Mouse (Mus musculus): Measurements from ENCODE around the gene Fn1. TPM values are rescaled to one million over a fixed set of nuclear protein-coding genes. Genes with fewer than 3 reads are reported as not detected.

Gene Fn1
- polyA plus RNA-seq, 1 experiment = 518 TPM

DNA sequence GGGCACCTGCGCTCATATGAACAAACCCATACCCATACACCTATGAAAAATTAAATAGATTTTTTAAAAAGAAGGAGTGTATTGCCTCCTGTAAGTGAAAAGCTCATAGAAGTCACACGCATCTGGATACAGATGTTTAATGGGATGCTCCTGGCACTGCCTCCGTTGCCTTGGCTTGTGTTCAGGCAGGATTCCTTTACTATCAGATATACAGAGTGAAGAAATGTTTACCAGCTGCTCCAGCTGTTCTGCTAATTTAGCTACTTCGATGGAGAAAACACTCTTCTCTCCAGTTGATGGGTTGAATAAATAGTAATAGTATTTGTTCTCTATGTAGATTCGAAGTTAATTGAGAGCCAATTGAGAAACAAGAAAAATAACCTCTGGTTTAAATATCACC is 33.8 kb upstream of the Fn1 start:
- Histone ChIP-seq H3K4me3 (ENCODE audit: low read depth, low read length) (no peak overlapping the region), H3K27ac (ENCODE audit: insufficient read depth, low read length) (no peak overlapping the region), H3K36me3 (ENCODE audit: control insufficient read depth, insufficient read depth, low read length, poor library complexity, severe bottlenecking) (no peaks in the 10 kb centered on the region), H3K9me3 (replicated peaks; ENCODE audit: control insufficient read depth, insufficient read depth, low read length, poor library complexity, severe bottlenecking) (no peaks in the 10 kb centered on the region), H3K9ac (ENCODE audit: low read depth, poor library complexity, severe bottlenecking) (no peak overlapping the region), H3K27me3 (ENCODE audit: control insufficient read depth, insufficient read depth, low read length, poor library complexity, severe bottlenecking) (no peaks in the 10 kb centered on the region), H3K4me1 (ENCODE audit: control insufficient read depth, insufficient read depth, low read length) (no peaks in the 10 kb centered on the region)
- TF ChIP-seq POLR2A (IDR thresholded peaks at IDR 0.05; ENCODE audit: insufficient read depth, low read length) (no peak), CTCF (IDR thresholded peaks at IDR 0.05; ENCODE audit: low read depth, low read length) (no peak), EP300 (IDR thresholded peaks at IDR 0.05; ENCODE audit: insufficient read depth, low read depth, low read length) (no peak)

DNA sequence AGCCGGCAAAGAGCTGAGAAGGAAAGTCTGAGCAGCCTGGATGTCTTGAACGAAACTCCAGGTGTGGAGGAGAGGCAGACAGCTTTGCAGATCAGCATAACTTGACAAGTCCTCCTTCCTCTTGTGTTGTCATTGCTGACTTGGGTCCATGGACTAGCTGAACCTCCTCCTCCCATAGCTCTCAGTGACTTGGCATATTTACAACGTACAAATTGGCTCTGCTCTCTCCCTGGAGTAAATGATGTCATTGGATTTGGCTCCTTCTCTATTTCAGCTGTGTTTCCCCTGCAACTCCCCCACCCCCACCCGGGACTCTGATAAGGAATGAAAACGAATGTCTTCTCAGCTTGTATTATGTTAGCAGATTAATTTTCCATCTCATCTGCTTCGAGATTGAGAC is 30.7 kb upstream of the Fn1 start:
- Histone ChIP-seq H3K9ac (ENCODE audit: low read depth, poor library complexity, severe bottlenecking) (no peak overlapping the region), H3K36me3 (ENCODE audit: control insufficient read depth, insufficient read depth, low read length, poor library complexity, severe bottlenecking) (no peaks in the 10 kb centered on the region)

DNA sequence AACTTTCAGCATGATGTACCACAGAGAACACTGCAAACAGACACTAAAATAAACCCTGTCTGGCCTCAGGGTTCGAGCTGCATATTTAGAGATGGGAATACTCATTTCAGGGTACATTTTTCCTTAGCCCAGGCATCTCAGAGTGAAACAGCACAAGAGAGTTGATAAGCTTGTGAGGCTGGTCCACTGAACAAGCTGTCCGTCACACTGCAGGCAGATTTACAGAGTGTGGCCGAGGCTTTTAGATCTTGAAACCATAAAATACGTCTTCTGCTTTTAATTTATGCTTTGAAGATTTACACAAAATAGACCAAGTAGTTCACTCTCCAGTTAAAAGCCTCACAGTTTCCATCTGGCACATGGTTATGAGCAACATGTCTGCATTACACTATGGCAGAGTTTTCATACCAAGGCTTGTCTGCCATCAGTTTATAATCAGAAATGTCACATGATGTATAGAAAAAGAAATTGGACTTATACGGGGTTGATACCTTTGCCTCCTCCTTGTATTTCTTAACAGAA is 29.3 kb upstream of the Fn1 start:
- no peaks in the 10 kb centered on the region for H3K4me1 ChIP-seq (ENCODE audit: control insufficient read depth, insufficient read depth, low read length)
- TF ChIP-seq EP300 (IDR thresholded peaks at IDR 0.05; ENCODE audit: insufficient read depth, low read depth, low read length) = no peak
- no peak for TF ChIP-seq CTCF (IDR thresholded peaks at IDR 0.05; ENCODE audit: low read depth, low read length)
- no peak for TF ChIP-seq POLR2A (IDR thresholded peaks at IDR 0.05; ENCODE audit: insufficient read depth, low read length)
- no peaks in the 10 kb centered on the region for H3K36me3 ChIP-seq (ENCODE audit: control insufficient read depth, insufficient read depth, low read length, poor library complexity, severe bottlenecking)
- H3K4me3 ChIP-seq (ENCODE audit: low read depth, low read length) = no peak overlapping the region
- no peak overlapping the region for H3K27ac ChIP-seq (ENCODE audit: insufficient read depth, low read length)
- no peaks in the 10 kb centered on the region for H3K9me3 ChIP-seq (replicated peaks; ENCODE audit: control insufficient read depth, insufficient read depth, low read length, poor library complexity, severe bottlenecking)
- H3K9ac ChIP-seq (ENCODE audit: low read depth, poor library complexity, severe bottlenecking) = no peak overlapping the region
- no peaks in the 10 kb centered on the region for H3K27me3 ChIP-seq (ENCODE audit: control insufficient read depth, insufficient read depth, low read length, poor library complexity, severe bottlenecking)

More for the DNA sequence above, 30.7 kb upstream of the Fn1 start:
- Histone ChIP-seq H3K9me3 (replicated peaks; ENCODE audit: control insufficient read depth, insufficient read depth, low read length, poor library complexity, severe bottlenecking) (no peaks in the 10 kb centered on the region), H3K27me3 (ENCODE audit: control insufficient read depth, insufficient read depth, low read length, poor library complexity, severe bottlenecking) (no peaks in the 10 kb centered on the region), H3K4me3 (ENCODE audit: low read depth, low read length) (no peak overlapping the region), H3K27ac (ENCODE audit: insufficient read depth, low read length) (no peak overlapping the region), H3K4me1 (ENCODE audit: control insufficient read depth, insufficient read depth, low read length) (no peaks in the 10 kb centered on the region)
- TF ChIP-seq CTCF (IDR thresholded peaks at IDR 0.05; ENCODE audit: low read depth, low read length) = no peak
- no peak for TF ChIP-seq POLR2A (IDR thresholded peaks at IDR 0.05; ENCODE audit: insufficient read depth, low read length)
- no peak for TF ChIP-seq EP300 (IDR thresholded peaks at IDR 0.05; ENCODE audit: insufficient read depth, low read depth, low read length)

DNA sequence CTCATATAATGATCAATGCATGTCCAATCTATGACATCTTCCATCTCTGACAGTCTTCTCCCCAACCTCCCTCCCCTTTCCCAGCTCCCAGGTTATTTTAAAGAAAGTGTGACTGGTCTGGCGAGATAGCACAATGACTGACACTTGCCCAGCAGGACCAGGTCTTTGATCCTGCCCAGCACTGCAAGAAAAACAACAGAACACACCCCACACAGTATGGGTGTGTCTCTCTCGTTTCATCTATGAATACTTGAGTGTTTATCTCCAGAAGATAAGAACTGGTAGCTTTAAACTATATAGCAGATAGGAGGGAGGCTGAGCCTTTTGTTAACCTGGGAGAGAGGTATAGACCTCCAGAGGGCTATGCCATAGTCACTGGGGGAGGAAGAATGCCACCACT is 28.3 kb upstream of the Fn1 start:
- Histone ChIP-seq H3K9me3 (replicated peaks; ENCODE audit: control insufficient read depth, insufficient read depth, low read length, poor library complexity, severe bottlenecking) (no peaks in the 10 kb centered on the region), H3K9ac (ENCODE audit: low read depth, poor library complexity, severe bottlenecking) (no peak overlapping the region), H3K27me3 (ENCODE audit: control insufficient read depth, insufficient read depth, low read length, poor library complexity, severe bottlenecking) (no peaks in the 10 kb centered on the region), H3K4me3 (ENCODE audit: low read depth, low read length) (no peak overlapping the region), H3K4me1 (ENCODE audit: control insufficient read depth, insufficient read depth, low read length) (no peaks in the 10 kb centered on the region), H3K36me3 (ENCODE audit: control insufficient read depth, insufficient read depth, low read length, poor library complexity, severe bottlenecking) (no peaks in the 10 kb centered on the region), H3K27ac (ENCODE audit: insufficient read depth, low read length) (no peak overlapping the region)
- TF ChIP-seq EP300 (IDR thresholded peaks at IDR 0.05; ENCODE audit: insufficient read depth, low read depth, low read length) (no peak), CTCF (IDR thresholded peaks at IDR 0.05; ENCODE audit: low read depth, low read length) (no peak), POLR2A (IDR thresholded peaks at IDR 0.05; ENCODE audit: insufficient read depth, low read length) (no peak)

DNA sequence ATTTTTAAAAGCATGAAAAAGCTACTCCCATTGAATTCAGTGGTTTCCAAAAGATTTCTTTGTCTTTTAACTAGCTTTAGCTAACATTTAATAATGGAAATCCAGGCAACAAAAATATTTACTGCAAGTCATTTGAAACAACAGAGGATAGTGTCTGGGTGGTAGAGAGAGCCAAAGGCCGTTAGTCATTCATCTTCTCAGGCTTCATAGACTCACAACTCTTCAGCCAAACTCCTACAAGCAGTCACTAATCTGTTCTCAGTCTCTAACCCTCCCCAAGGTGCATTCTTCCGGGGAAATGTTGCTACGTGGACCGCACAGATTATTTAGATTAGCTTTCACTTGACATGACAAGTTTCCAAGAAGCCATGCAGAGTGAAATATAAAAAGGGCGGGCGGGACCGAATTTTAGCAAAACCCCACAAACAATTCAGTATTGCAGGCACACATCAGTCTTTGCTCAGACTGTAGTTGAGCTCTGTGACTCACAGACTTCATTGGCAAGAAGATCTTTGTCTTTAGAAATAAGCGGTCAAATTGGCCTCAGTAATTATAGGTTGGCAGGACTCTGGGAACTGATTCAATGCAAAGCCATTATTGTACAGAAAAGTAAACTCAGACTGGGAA is 27.2 kb upstream of the Fn1 start:
- Histone ChIP-seq H3K4me3 (ENCODE audit: low read depth, low read length) (no peak overlapping the region), H3K9me3 (replicated peaks; ENCODE audit: control insufficient read depth, insufficient read depth, low read length, poor library complexity, severe bottlenecking) (no peaks in the 10 kb centered on the region), H3K9ac (ENCODE audit: low read depth, poor library complexity, severe bottlenecking) (no peak overlapping the region), H3K4me1 (ENCODE audit: control insufficient read depth, insufficient read depth, low read length) (no peaks in the 10 kb centered on the region), H3K36me3 (ENCODE audit: control insufficient read depth, insufficient read depth, low read length, poor library complexity, severe bottlenecking) (no peaks in the 10 kb centered on the region), H3K27ac (ENCODE audit: insufficient read depth, low read length) (no peak overlapping the region), H3K27me3 (ENCODE audit: control insufficient read depth, insufficient read depth, low read length, poor library complexity, severe bottlenecking) (no peaks in the 10 kb centered on the region)
- TF ChIP-seq POLR2A (IDR thresholded peaks at IDR 0.05; ENCODE audit: insufficient read depth, low read length) (no peak), EP300 (IDR thresholded peaks at IDR 0.05; ENCODE audit: insufficient read depth, low read depth, low read length) (no peak), CTCF (IDR thresholded peaks at IDR 0.05; ENCODE audit: low read depth, low read length) (no peak)

DNA sequence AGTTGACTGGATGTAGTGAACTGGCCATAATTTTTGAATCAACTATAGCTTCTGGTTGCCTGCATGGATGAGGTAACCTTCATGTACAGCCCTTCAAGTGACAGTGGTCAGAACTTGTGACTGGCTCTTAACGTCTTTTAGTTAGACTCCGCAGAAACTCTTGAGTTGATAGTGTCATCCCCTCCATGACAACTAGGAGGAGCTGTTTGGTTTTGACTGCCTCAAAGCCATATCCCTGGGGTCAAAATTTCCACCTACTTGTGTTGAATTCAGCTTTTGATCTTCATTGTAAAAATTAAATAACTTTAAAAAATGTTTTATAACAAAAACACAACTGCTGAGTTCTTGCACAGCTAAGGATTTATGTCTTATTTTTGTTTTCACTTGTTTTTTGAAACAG is 22.4 kb upstream of the Fn1 start:
- Histone ChIP-seq H3K4me3 (ENCODE audit: low read depth, low read length) (no peak overlapping the region), H3K36me3 (ENCODE audit: control insufficient read depth, insufficient read depth, low read length, poor library complexity, severe bottlenecking) (no peaks in the 10 kb centered on the region), H3K4me1 (ENCODE audit: control insufficient read depth, insufficient read depth, low read length) (peaks cover 3% of the 10 kb centered on the region), H3K9ac (ENCODE audit: low read depth, poor library complexity, severe bottlenecking) (no peak overlapping the region), H3K9me3 (replicated peaks; ENCODE audit: control insufficient read depth, insufficient read depth, low read length, poor library complexity, severe bottlenecking) (no peaks in the 10 kb centered on the region; the same call in 1 of the 2 replicates), H3K27me3 (ENCODE audit: control insufficient read depth, insufficient read depth, low read length, poor library complexity, severe bottlenecking) (no peaks in the 10 kb centered on the region), H3K27ac (ENCODE audit: insufficient read depth, low read length) (no peak overlapping the region)
- TF ChIP-seq POLR2A (IDR thresholded peaks at IDR 0.05; ENCODE audit: insufficient read depth, low read length) = no peak
- TF ChIP-seq EP300 (IDR thresholded peaks at IDR 0.05; ENCODE audit: insufficient read depth, low read depth, low read length) = no peak
- TF ChIP-seq CTCF (IDR thresholded peaks at IDR 0.05; ENCODE audit: low read depth, low read length) = no peak
